Mouse (Mus musculus) heart, adult 2 months (tissue): ENCODE data around the gene Dync1li1. TPM values are rescaled to one million over a fixed set of nuclear protein-coding genes. Genes with fewer than 3 reads are reported as not detected.
A peak's percentile ranks its signal among the peaks of the same experiment; 100 is the strongest.

Source experiments
- DNase-seq, 2 experiments: peaks; one replicate each; pipeline ENCODE4 v3.0.0; 2021
- H3K27ac ChIP-seq: fragments of 200-600 bp; 2 replicates; pipeline ENCODE4 v1.8.1; 2022
- H3K27me3 ChIP-seq: fragments of 200-500 bp; 2 replicates; pipeline ENCODE4 v1.6.1; 2012; ENCODE audit warnings: mild to moderate bottlenecking, low read length, inconsistent platforms, mixed read lengths; ENCODE audit not compliant: control insufficient read depth, insufficient read depth
- H3K36me3 ChIP-seq: fragments of 200-500 bp; 2 replicates; pipeline ENCODE4 v1.6.1; 2012; ENCODE audit warnings: low read length, inconsistent platforms; ENCODE audit not compliant: control insufficient read depth, insufficient read depth
- H3K4me1 ChIP-seq: fragments of 200-500 bp; 2 replicates; pipeline ENCODE4 v1.6.1; 2011; ENCODE audit warnings: low read length; ENCODE audit not compliant: control insufficient read depth, insufficient read depth
- H3K4me3 ChIP-seq: fragments of 200-600 bp; 2 replicates; pipeline ENCODE4 v1.8.1; 2022
- H3K79me2 ChIP-seq: fragments of 200-500 bp; replicated peaks from 2 replicates; pipeline ENCODE4 v1.6.1; 2012; ENCODE audit warnings: mild to moderate bottlenecking, inconsistent platforms, low read length, moderate library complexity, mixed read lengths; ENCODE audit not compliant: control insufficient read depth, insufficient read depth
- H3K9ac ChIP-seq: fragments of 200-500 bp; 2 replicates; pipeline ENCODE4 v1.6.1; 2012; ENCODE audit warnings: low read depth, mild to moderate bottlenecking, control low read depth, inconsistent platforms, low read length, mixed read lengths
- CTCF ChIP-seq: fragments of 200-600 bp; IDR thresholded peaks from 2 replicates; pipeline ENCODE4 v1.8.1; 2022; ENCODE audit warnings: antibody characterized with exemption, mild to moderate bottlenecking, moderate library complexity
- EP300 ChIP-seq: fragments of 200-500 bp; IDR thresholded peaks from 2 replicates; pipeline ENCODE4 v1.6.1; 2011; ENCODE audit warnings: low read depth, low read length, control low read depth; ENCODE audit not compliant: insufficient read depth
- POLR2A ChIP-seq: fragments of 200-500 bp; IDR thresholded peaks from 2 replicates; pipeline ENCODE4 v1.6.1; 2011; ENCODE audit warnings: mild to moderate bottlenecking, low read depth, low read length, control low read depth; ENCODE audit not compliant: insufficient read depth
- WGBS: fragments of 180-500 bp; shearing (Covaris S2); methylation state at CpG from one replicate; pipeline ENCODE4 v1.1.7; 2018; 5-methylcytosine and 5-hydroxymethylcytosine counted together
- intact Hi-C: fragments of 180-260 bp; cut with DNase I; formaldehyde crosslinking; loops from one replicate; pipeline ENCODE4 v1.15.1; 2025
- polyA plus RNA-seq: library from polyadenylated mRNA; depleted of rRNA; stranded (reverse); fragments of >200 nt; gene quantifications from 2 replicates; pipeline ENCODE4 v1.2.3, GENCODE M21; 2012
- total RNA-seq, 2 experiments: library from RNA; stranded (reverse); gene quantifications; 2 replicates each; pipeline ENCODE4 v1.2.3; 2021

Gene Dync1li1
- total and polyA plus RNA-seq, 3 experiments, result 22.4 to 68.2 (median 64.3) TPM

GRCm38 (mm10) chr9:114669011-114669410 lies 19.6 kb upstream of the Dync1li1 start:
- Histone ChIP-seq H3K27ac (peak overlapping the region; percentile 62), H3K9ac (no peak overlapping the region), H3K4me3 (no peak overlapping the region), H3K27me3 (no peaks in the 10 kb centered on the region), H3K4me1 (peaks cover 5% of the 10 kb centered on the region), H3K36me3 (no peaks in the 10 kb centered on the region), H3K79me2 (no peaks in the 10 kb centered on the region)
- intact Hi-C loops, result no loop called here
- TF ChIP-seq EP300, result no peak
- TF ChIP-seq POLR2A, result no peak
- TF ChIP-seq CTCF, result no peak
- 64% methylated on average over 5 of the region's 5 CpGs for WGBS
- DNase-seq, result no peak

DNA sequence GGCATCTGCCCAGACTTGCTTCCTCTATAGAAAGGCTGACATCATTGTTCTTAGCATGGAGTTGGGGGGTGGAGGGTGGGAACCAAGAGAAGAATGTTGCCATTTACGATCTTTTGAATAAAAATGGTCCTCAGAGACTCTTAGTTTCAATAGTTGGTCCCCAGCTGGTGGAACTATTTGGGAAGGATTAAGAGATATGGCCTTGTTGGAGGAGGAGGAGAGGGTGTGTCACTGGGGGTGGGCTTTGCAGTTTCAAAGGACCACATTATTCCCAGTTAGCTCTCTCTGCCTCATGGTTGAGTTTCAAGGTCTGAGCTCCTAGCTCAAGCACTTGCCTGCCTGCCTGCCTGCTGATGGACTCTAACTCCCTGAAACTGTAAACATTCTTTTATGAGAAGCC lies 16.6 kb upstream of the Dync1li1 start:
- Histone ChIP-seq H3K27me3 (no peaks in the 10 kb centered on the region), H3K36me3 (no peaks in the 10 kb centered on the region), H3K27ac (no peak overlapping the region; the same call in 1 of the 2 replicates), H3K79me2 (no peaks in the 10 kb centered on the region), H3K9ac (no peak overlapping the region), H3K4me3 (no peak overlapping the region), H3K4me1 (peaks cover 5% of the 10 kb centered on the region)
- no peak for TF ChIP-seq CTCF
- no peak for TF ChIP-seq EP300
- TF ChIP-seq POLR2A, result no peak
- WGBS, result 46% methylated on average over 1 of the region's 1 CpGs
- no peak for DNase-seq
- intact Hi-C loops, result no loop called here

DNA sequence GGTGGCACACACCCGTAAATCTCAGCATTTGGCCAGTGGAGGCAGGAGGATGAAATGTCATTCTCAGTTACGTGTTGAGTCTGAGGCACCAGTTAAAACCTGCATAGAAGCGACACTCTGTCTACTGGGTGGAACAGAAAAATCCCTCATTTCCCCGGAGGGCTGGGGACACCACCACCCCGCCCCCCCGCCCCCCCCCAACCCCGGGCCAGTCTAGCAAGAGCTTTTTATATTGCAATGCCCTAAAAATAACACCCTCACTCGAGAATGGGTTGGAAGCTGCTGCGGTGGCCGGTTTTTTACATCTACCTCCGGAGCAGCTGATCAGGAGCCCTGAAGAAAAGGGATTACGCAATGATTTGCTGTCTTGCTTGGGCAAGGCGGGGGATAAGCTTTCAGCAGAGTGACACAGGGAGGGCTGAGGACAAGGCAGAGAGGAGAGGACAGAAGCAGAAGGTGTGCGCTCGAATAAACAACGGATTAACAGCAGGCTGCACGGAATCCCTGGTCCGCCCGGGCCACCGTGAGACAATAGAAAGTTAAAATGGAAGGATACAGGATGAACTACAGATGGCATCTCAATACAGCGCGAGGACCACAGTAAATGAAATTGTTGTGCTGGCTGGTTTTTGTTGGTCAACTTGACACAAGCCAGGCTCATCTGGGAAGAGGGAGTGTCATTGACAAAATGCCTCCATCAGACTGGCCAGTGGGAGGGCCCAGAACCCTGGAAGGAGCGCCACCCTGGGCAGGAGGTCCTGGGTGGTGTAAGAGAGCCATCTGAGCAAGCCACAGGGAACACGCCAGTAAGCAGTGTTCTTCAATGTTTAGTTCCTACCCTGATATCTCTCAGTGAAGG lies 15.7 kb upstream of the Dync1li1 start:
- intact Hi-C loops, result no loop called here
- no peaks in the 10 kb centered on the region for H3K27me3 ChIP-seq
- H3K27ac ChIP-seq, result peak overlapping the region; percentile 82
- TF ChIP-seq POLR2A (peak; percentile 29; the same call in 1 of the 2 replicates), EP300 (no peak), CTCF (no peak)
- DNase-seq, result peak; percentile 36 to 38
- H3K36me3 ChIP-seq, result no peaks in the 10 kb centered on the region
- peaks cover 2% of the 10 kb centered on the region for H3K4me1 ChIP-seq
- peak overlapping the region; percentile 63 for H3K9ac ChIP-seq
- peak overlapping the region; percentile 50 for H3K4me3 ChIP-seq
- no peaks in the 10 kb centered on the region for H3K79me2 ChIP-seq
- WGBS, result 6% methylated on average over 24 of the region's 24 CpGs

- TF ChIP-seq EP300, result no peak
- no peak for TF ChIP-seq POLR2A
- no peak for TF ChIP-seq CTCF
- Histone ChIP-seq H3K4me1 (no peaks in the 10 kb centered on the region; the same call in 1 of the 2 replicates), H3K27ac (peak overlapping the region; percentile 82; the same call in 1 of the 2 replicates), H3K79me2 (no peaks in the 10 kb centered on the region), H3K4me3 (peak overlapping the region; percentile 50), H3K36me3 (no peaks in the 10 kb centered on the region), H3K27me3 (no peaks in the 10 kb centered on the region), H3K9ac (no peak overlapping the region)
- WGBS, result 49% methylated on average over 2 of the region's 2 CpGs
- no peak for DNase-seq
- intact Hi-C loops, result no loop called here
Observed at GRCm38 (mm10) chr9:114673626-114674025, 15.0 kb upstream of the Dync1li1 start.

DNA sequence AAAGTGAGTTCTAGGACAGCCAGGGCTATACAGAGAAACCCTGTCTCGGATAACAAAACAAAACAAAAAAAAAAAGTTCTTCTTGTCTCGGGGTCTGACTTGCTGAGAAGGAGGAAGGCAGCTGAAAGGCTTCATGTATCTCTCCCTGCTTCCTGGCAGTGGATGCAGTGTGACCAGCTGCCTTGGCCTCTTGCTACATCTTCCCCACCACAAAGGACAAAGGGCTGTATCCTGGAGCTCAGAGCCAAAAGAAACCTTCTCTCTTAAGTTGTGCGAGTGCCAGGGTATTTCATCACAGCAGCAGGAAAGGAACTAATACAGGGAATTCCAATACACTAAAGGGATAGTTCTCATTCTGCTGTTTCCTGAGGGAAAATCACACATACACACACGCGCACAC lies 10.0 kb upstream of the Dync1li1 start:
- Histone ChIP-seq H3K4me1 (no peaks in the 10 kb centered on the region), H3K9ac (no peak overlapping the region), H3K36me3 (no peaks in the 10 kb centered on the region), H3K27me3 (no peaks in the 10 kb centered on the region), H3K4me3 (no peak overlapping the region), H3K79me2 (no peaks in the 10 kb centered on the region), H3K27ac (no peak overlapping the region)
- intact Hi-C loops, result no loop called here
- WGBS, result 52% methylated on average over 5 of the region's 5 CpGs
- TF ChIP-seq POLR2A (no peak), EP300 (no peak), CTCF (no peak)
- DNase-seq, result no peak

GRCm38 (mm10) chr9:114679944-114680343 lies 8.6 kb upstream of the Dync1li1 start:
- TF ChIP-seq POLR2A, result no peak
- no peak for TF ChIP-seq CTCF
- TF ChIP-seq EP300, result no peak
- 56% methylated on average over 5 of the region's 5 CpGs for WGBS
- Histone ChIP-seq H3K9ac (no peak overlapping the region), H3K27ac (no peak overlapping the region), H3K4me1 (no peaks in the 10 kb centered on the region), H3K79me2 (no peaks in the 10 kb centered on the region), H3K4me3 (no peak overlapping the region), H3K36me3 (no peaks in the 10 kb centered on the region), H3K27me3 (no peaks in the 10 kb centered on the region)
- no peak for DNase-seq
- intact Hi-C loops, result no loop called here
